Mouse (Mus musculus): ENCODE data around the gene Man1a.

DNA sequence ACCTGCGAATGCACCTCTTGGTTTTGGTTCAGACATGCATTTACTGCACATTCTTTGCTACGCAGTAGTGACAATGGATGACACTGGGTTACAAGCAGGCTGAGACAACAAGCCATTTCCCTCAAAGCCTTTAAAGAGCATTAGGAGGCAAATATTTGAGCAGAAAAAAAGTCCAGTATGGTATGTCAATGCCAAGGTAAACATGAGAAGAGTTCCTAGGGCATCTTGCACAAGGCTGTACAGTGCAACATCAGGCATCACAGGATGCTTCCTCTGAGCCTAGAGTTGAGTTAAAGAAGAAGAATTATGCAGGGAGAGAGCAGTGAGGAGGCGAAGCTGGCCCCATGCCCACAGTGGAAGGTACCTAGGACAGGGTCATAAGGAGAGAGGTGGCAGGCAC lies 140.3 kb downstream of the Man1a start:
- TF ChIP-seq GATA1 (IDR thresholded peaks at IDR 0.05; ENCODE audit: low read length) (no peak), TAL1 (IDR thresholded peaks at IDR 0.05; ENCODE audit: low read length) (no peak)

All from erythroblast, embryonic 14.5 days (primary cell).